Mouse (Mus musculus) heart, postnatal 4 days (tissue): Measurements from ENCODE around the gene Scd1. TPM values are rescaled to one million over a fixed set of nuclear protein-coding genes. Genes with fewer than 3 reads are reported as not detected.

ENCODE experiments used
- DNase-seq: peaks from one replicate; pipeline ENCODE4 v3.0.0; 2021
- total RNA-seq, 2 experiments: library from RNA; stranded (reverse); gene quantifications; 2 replicates each; pipeline ENCODE4 v1.2.3; 2021

Gene Scd1
- total RNA-seq, 2 experiments from 2014 or later = 12.3 to 12.9 TPM

DNA sequence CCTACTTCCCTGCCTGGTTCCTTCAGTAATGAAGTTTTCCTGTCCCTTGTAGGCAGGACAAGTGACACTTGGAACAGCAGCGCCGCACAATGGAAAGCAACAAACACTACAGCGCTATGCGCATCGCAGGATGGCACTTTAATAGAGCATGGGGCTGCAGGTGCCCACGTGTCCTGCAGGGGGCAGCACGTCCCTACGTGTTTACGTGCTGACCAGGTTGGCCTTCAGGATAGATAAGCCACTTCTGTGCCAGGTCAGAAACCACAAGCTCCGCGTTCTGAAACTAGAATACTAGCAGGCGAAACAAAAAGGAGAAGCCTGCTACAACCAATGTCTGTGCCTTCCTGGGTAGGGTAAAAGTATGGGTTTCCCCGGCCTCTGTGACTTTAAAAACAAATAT is 44.1 kb downstream of the Scd1 start:
- peak; percentile 79 for DNase-seq

DNA sequence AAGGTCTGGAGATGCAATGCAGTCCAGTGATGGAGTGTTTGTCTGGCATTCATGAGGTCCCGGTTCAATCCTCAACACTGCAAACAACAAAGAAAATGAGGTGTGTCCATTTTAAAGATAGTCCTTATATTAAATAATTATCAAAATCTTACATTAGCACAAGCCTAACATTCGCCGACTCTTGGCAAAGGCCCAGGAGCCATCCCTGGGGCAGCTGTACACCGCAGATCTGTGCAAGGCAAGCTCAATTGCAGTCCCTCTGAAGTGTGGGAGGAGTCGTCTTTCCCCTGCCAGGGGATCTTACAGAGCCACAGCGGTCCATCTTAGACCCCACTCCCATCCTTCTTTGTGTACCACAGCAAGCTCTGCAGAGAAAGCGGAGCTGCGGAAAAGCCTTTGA is 49.0 kb downstream of the Scd1 start:
- no peak for DNase-seq

DNA sequence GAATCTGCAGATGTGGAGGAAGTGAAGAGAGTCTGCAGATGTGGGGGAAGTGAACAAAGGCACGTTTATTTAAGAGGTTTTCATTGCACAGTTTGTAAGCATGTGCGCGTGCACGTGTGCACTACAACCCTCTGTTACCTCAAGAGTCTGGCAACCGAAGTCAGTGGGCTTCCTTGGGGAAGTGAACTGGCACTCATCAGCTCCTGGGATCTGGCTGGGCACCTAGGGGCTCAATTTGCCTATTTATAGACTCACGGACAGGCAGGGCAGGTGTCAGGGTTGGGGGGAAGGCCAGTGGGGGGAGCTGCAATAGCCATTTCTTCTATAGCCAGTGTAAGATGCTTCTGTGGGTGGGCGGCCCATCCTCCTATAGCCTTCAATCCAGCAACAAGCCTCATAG is 55.9 kb downstream of the Scd1 start:
- no peak for DNase-seq

DNA sequence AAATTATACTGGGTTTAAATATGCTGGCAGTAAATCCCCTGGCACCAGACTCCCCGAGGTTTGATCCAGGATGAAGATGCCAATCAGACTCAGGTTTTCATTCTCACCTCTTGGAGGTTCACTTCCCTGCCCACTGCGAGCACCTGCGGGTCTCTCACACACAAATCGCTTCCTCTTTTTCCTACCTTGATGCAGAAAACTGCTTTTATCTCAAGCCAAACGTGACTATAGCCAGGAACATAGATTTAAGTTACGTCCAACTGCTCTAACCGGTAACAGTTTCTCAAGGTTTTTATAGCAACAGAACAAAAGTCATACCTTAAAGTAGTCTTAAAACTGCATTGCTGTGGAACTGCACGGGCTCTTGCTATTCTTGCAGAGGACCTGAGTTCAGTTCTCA is 58.0 kb downstream of the Scd1 start:
- no peak for DNase-seq

Other genes starting within 250 kb of the Scd1 start
- gene Pkd2l1, start 215.4 kb downstream of the Scd1 start, total RNA-seq = not detected
- gene Scd3, start 204.6 kb downstream of the Scd1 start, total RNA-seq = not detected
- 10 to 100 TPM; 78.1 to 82.1 TPM for gene Scd2, start 114.2 kb downstream of the Scd1 start, total RNA-seq
- 10 to 100 TPM; 47.7 to 52.4 TPM for gene Scd4, start 74.8 kb downstream of the Scd1 start, total RNA-seq
- not detected for gene Wnt8b, start 85.6 kb upstream of the Scd1 start, total RNA-seq
- 1 to 10 TPM; 3.9 to 4.2 TPM for gene Sec31b, start 138.0 kb upstream of the Scd1 start, total RNA-seq
- not detected for gene Gm20538, start 145.0 kb upstream of the Scd1 start, total RNA-seq
- 1,000 to 10,000 TPM; 1,200 to 1,283 TPM for gene Ndufb8, start 147.6 kb upstream of the Scd1 start, total RNA-seq
- gene Hif1an, start 155.0 kb upstream of the Scd1 start, total RNA-seq = 10 to 100 TPM; 43.7 to 44.5 TPM